Mouse (Mus musculus) left cerebral cortex, adult 6 months (tissue): ENCODE results near the gene Aqr. TPM values are rescaled to one million over a fixed set of nuclear protein-coding genes. Genes with fewer than 3 reads are reported as not detected.

ENCODE experiments used
- long read RNA-seq, 2 experiments: library from polyadenylated mRNA; unstranded; transcript quantifications; one replicate each; pipeline ENCODE4 v2.0.0; 2019 to 2020
- polyA plus RNA-seq: library from polyadenylated mRNA; unstranded; fragments of <200 nt; fragmentation: Nextera tagmentation; gene quantifications from 2 replicates; pipeline ENCODE4 v1.2.3, GENCODE M21; 2021

The Aqr gene
- 9.4 and 12.3 TPM in 2 replicates for polyA plus RNA-seq
- long read RNA-seq, experiment 1, full-length matches to known transcripts, result 13 of 30 reads
- long read RNA-seq, experiment 1, partial matches to known transcripts, result 9 of 30 reads
- long read RNA-seq, experiment 1, other reads (novel, unspliced or antisense), result 8 of 30 reads
- long read RNA-seq, experiment 2, full-length matches to known transcripts, result 3 of 19 reads
- long read RNA-seq, experiment 2, partial matches to known transcripts, result 15 of 19 reads
- long read RNA-seq, experiment 2, other reads (novel, unspliced or antisense), result 1 of 19 reads

GRCm38 (mm10) chr2:114186924-114187323, at the start of gene Aqr:
Aqr (minus strand) TSS chr2:114187024.

GRCm38 (mm10) chr2:114200932-114201559, 14.2 kb upstream of the Aqr start, which contains the start of gene Zfp770:
Zfp770 (minus strand) TSS chr2:114201469.

GRCm38 (mm10) chr2:114052696-114053598, 133.9 kb downstream of the Aqr start, which contains the start of gene Actc1:
Actc1 (minus strand) TSS chr2:114053548.

Other genes with a start within 250 kb of the Aqr start
- gene Gjd2, start 173.4 kb downstream of the Aqr start, polyA plus RNA-seq, result 0.77 and 1.0 TPM in 2 replicates
- not detected in 2 replicates for gene Actc1, start 133.5 kb downstream of the Aqr start, polyA plus RNA-seq
- 1.8 and 2.6 TPM in 2 replicates for gene Zfp770, start 14.4 kb upstream of the Aqr start, polyA plus RNA-seq